Mouse (Mus musculus) testis, postnatal 10 days (tissue): Measurements from ENCODE around the gene Gm14743.
"Not testable (repeated sequence)": the region's sequence is repeated elsewhere in the genome, so short reads cannot be mapped to it uniquely, and the experiment has no call there.

Source experiments
- DNase-seq: peaks from one replicate; pipeline ENCODE4 v3.0.0; 2021; ENCODE audit warnings: low spot score

Gene Gm14743

GRCm38 (mm10) chrX:78245821-78246220 is at the start of gene Gm14743:
Gene Gm14743 (minus strand): TSS chrX:78245921.
- not testable (repeated sequence) for DNase-seq

DNA sequence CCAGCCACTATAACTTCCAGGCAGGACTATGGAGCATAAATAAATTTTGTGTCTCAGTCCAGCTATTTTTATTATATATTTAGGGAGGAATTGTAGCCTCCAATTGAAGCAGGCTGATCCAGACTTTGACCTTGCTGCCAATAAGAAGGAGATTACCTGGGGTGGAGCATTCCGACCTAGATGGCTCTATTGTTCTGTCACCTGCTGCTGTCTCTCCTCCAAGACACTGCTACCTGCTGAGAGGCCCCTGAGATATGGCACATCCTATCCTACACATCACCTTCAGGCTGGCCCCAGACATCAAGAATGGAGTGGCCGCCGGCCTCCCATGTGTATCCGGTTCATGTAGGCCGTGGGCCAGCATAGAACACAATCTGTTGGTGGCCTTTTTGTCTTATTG is 42.9 kb downstream of the Gm14743 start:
- no peak for DNase-seq

DNA sequence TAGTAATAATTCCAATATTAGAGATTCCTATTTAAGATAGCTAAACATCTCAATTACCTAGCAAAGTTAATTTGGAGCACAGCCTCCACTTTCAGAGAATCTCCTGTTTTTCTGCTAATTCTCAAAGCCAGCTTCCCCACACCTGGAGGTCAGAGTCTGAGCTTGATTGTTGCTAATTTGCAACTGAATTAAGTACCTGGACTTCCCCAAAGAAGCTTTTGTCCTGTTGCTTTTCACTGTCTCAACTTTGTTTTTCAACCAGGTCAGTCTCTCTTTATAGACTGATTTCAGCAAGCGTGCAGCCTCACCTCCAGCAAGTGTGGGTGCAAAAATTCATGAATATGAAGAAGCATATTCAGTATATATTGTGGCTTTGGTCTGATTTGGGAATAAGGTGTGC is 43.5 kb downstream of the Gm14743 start:
- not testable (repeated sequence) for DNase-seq
